Mouse (Mus musculus): ENCODE data around the gene Otud7b. TPM values are rescaled to one million over a fixed set of nuclear protein-coding genes. Genes with fewer than 3 reads are reported as not detected.

Gene Otud7b
- polyA plus RNA-seq, 2 experiments from 2014 or later, result 8.0 to 12.0 TPM

DNA sequence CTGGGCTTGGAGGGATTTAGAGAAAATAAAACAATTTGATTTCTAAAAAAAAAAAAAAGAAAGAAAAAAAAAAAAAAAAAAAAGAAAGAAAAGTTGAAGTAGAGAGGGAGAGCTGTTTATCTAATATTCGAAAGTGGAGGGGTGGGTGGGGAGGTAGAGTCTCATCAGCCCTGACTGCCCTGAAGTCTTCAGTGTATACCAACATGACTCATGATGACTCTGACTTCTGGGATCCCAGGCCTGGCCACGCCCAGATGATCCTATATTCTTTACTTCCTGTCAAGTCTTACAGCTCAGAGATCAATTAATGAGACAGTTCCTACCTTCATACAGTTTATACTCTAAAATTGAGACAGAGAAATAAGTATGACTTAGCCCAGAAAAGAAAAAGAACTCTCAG lies 17.1 kb upstream of the Otud7b start:
- ATAC-seq, result no peak

DNA sequence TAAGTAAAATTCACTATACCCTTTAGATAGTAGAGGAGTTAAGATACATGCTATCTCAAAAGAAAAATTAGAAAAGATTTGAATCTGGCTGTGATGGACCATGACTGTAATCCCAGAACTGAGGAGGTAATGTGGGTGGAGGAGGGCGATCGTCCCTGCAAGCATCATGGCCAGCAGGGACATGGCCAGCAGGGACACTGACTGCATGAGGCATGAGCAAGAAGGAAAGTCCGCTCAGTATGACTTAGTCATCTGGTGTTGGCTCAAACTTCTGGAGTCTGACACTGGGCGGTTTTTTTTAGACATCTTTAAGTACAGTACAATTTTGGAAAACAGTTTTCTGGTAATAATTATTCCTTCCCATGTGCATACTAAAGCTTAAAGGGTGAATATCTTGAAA lies 16.5 kb upstream of the Otud7b start:
- no peak for ATAC-seq

DNA sequence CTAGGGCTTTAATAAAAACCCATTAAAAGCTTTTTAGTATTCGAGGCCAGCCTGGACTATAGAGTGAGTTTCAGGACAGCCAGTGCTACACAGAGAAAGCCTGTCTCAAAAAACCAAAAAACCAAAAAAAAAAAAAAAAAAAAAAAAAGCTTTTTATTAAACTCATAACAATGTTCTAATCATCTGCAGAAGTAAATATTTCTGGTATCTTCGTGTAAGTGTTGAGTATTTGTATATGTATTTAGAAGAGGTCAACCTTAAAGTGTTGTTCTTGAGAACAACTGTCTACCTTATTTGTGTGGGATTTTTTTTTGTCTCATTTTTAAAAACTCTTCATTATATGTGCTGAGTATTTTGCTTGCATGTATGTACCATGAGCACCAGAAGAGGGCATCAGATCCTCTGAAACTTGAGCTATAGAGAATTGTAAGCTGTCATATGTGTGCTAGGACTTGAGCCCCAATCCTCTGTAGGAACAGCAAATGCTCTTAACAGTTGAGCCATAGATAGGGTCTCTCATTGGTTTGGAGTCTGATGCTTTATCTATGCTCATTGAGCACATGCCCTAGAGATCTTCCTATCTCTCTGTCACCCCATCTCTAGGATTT lies 14.3 kb upstream of the Otud7b start:
- ATAC-seq, result no peak

DNA sequence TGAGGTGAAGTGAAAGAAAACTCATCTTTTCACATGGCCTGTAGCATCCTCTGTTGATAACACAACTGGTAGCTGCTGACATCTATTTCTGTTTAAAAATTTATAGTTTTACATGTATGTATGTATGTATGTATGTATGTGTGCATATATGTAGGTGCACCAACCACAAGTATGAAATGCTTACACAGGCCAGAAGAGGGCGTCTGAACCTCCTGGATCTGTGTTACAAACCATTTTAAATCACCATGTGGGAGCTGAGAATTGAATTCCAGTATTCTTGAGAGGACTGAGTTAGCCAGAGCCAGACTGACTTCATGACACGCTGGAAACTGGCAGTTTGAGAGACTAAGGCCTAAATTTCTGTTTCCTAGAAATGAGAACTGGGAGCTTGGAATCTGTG lies 13.2 kb upstream of the Otud7b start:
- ATAC-seq, result no peak

DNA sequence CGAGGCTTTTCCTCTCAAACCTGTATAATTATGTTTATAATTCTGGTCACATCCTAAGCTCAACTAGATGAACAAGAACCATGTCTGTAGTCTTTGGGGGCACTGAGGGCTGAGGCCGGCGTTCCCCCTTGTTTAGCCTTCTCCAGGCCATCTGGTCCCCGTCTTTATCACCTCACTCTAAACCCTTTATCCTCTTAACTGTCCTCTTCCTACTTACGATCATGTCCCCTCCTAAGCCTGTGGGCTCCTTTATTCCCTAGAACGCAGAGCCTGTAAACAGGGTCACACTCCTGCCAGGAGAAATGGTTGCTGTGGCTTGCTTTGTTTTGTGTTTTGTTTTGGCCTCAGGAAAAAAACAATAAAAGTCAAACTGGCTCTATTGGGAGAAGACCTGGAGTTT lies 12.4 kb upstream of the Otud7b start:
- no peak for ATAC-seq

DNA sequence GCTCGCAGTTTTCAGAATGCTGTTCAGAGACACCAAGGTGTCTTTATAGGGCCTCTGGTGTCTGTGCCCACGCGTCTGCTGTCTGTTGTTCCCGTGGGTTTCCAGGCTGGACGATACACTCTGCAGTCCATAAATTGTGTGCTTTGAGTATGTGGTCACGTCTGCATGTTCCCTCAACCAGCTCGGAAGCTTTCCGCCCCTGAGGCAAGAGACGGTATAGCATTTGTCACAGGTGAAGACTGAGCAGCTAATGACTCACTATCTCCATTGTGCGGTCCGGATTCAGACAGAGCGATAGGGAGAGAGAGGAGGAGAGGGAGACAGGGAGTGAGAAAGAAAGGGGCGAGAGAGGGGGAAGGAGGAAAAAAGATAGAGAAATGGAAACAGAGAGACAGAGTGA lies 10.8 kb upstream of the Otud7b start:
- no peak for ATAC-seq

DNA sequence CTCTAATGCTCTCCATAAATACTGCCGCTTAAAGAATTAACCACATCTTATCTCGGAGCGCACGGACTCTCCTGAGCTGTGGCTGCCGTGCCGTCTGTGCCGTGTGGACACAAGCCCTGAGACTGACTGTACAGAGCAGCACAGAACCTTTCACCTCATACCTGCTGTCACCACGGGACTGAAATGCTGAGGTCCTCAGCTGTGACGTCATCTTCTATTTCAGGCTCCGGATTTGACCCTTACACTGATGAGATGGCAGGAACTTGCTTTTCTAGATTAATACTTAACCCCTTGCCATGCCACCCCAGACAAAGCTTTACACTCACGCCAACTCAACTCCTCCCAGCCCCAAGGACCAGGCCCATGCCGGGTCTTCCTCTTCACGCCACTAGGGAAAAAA lies 10.1 kb upstream of the Otud7b start:
- no peak for ATAC-seq

DNA sequence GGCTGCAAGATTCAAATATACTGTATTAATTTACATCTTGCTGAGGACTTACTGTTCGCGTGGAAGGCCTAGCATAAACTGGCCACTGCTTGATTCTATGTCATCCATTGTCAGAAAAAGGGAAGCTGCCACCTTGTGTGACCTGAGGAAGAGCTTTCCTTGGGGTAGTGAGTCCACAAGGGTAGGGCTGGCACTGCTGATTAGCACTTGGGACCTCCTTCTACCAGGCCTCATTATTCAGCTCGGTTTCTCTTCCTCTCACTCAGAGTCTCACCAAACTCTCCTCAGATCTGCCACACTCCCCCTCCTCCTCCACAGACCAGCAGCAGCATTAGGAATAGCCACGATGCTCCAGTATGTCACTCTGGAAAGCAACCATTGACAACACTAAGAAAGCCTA lies 6.2 kb upstream of the Otud7b start:
- ATAC-seq, result no peak

DNA sequence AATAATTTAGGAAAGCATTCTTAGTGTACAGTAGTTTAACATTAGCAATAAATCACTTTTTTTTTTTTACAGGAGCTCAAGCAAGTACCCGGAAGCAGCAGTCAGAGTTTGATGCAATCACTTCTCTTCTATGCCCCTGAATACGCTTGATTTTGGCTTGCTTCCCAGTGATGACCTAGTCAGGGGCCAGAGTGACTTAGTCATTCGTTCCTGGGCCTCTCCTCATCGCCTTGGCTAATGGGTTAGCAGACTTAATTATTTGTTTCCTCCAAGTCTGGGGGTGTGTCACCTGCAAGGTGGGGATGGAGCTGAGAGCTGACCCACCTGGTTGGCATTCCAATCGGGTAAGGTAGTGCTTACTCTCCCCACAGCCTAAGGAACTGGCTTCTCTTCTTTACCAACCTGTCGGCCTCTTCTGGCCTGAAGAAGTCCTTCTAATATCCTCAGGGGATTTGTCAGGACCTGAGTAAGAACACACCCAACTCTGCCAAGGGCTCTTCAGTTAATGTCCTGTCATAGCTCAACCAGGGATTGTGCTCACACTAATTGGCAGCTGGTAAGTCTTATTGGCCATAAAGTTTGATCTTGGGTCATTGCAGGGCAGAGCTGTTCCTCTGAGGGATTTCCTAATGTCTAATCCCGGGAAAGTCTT lies 5.6 kb upstream of the Otud7b start:
- ATAC-seq, result no peak

DNA sequence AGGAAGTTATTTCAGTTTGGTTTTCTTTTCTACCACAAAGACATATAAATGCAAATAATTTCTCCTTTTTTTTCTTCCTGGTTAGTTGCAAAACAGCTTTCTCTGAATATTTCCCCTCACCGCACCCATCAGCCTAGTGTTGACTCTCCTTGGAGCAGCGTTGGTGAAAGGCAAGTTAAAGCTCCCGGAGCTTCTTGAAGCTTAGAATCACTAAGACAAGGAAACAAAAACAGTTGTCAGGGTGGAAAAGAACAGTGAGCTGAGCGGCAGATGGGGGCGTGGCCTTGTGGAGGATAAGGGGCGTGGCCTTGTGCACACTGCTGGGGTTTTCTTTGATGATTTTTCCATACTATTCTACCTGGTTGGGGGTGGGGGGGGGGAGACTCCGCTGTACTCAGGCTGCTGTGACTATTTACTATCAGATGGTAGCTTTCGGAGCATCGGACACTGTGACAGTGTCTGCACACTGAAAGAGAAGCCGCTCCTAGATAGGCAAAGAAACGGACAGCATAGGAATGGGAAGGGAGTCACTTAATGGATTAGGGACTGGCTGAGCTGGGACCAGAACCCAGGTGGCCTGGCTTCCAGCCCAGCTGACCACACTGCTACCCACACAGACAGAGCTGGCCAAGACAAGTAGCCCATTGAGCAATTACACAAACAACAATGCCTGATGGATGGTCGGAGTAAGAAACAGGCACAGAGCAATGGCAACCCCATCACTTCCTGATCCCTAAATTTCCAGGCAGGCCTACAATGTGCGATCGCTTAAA lies 2.0 kb upstream of the Otud7b start:
- peak; percentile 35 for ATAC-seq

DNA sequence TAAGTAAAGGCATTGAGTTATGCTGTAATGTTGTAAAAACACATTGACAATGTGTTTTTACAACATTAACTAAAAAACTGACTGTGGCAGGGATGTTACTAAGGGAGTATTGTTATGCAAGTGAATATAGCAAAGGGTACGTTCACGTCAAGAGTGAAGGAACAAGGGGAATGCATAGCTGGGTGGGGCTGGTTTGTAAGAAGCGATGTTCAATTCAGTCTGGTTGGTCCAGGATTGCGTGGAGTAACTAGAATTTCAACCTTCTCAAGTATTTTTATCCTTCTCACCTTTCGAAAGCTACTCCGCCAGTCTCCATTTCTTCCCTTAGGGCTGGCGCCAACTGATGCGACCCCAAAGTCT lies 446 bp upstream of the Otud7b start:
- no peak for ATAC-seq

DNA sequence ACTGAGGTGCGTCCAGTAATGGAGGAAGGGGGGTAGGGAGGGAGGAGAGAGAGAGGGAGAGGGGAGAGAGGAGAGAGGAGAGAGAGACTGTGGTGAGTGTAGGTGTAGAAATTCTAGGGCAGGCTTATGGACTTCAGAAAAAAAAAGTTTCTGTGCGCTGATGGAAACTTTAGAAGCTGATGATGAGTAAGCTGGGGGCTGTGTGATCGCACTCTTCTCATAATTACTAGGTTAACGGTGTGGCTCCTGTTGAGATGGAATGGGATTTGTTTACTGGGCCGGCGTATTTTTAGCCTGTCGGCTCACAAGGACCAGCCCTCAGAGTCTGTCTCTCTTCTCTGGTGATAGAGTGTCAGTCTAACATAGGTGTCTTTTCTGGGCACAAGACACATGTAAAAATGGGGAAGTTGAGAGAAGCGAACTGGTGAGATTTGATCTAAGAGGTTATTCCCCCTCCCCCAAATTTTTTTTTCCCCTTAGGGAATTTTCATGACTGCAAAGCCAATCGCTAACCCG lies 963 bp downstream of the Otud7b start:
- ATAC-seq, result peak; percentile 19

DNA sequence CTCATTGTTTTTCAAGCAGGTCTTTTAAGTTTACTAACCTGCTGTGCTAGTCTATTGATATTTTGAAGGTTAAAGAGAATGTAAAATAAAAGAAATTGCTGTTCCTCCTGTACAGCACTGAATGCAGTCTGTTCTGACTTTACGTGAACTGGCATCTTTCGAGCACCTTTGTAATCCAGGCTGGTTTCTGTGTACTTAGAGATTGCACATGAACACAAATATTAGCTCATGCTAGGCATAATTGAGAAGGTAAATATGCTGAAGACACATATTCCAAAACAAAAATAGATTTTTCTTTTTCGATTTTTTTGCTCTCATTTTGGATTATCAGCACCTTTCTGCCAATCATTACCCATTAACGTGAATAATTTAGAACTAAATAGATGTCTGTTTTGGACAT lies 1.8 kb downstream of the Otud7b start:
- no peak for ATAC-seq

DNA sequence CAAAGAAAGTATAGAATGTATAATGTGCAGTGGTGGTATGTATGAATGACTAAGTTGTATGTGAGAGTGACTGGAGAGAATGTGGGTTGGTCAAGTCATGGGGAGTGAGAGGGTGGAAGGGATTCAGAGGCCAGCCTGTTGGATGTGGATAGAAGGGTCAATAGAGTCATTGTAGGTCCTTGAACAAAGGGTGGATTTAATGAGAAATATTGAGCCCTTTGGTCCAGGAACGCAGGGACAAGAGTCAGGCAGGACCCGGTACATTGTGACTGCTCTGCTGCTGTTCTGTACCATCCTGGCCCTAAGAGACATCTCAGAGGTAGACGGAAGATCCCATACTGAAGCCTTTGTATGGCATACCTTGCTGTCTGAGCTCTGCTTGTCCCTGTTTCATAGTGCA lies 4.0 kb downstream of the Otud7b start:
- no peak for ATAC-seq

DNA sequence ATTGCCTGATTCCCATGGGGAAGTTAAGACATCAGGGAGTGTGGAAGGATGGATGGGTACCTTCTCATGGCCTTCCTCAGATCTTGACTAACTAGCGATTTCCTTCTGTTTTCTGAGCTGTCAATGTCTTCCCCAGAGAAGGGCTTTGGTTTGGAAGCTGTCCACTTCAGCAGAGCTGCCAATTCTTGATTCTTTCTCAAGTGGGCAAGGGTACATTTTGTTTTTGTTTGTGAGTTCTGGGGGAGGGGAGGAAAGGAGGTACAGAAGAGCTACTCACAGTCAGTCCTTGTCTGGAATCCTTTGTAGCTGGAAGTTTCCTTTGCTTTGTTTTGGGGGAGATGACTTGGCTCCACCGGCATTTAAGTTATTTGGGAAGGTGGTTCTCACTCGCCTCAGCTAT lies 8.9 kb downstream of the Otud7b start:
- no peak for ATAC-seq

DNA sequence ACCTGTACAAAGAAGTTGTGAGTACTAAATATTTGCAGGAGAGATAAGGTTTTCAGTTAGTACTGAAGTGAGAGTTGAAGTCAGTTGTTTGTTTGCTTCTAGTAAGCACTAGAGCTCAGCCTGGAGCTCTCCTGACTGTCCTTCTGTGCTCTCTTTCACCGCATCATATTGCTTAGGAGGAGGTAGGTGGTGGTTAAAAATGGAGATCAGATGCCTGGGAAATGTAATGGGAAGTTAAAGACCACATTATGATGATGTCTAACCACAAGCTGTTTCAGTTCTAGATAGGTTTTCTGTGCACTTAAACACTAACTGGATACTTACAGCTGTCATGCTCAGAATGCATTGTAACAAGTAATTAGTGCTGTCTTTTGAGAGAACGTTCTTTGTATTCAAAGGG lies 13.8 kb downstream of the Otud7b start:
- ATAC-seq, result no peak

DNA sequence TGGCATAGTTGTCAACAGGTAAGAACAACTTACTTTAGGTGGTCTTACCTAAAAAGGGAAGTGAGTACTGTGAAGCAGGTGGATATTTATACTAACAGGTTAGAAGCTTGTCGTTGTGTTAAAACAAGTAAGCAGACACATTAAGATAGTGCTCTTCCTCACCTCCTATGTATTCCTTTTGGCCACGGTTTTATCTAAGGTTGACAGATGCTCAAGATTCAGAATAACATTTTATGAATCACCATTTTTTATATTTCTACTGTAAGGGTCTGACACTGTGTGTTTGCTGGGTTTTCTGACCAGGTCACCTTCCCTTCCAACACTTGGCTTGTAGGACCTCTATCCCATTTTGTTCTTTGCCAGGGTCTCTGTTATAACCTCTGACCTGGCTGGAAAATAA lies 14.4 kb downstream of the Otud7b start:
- ATAC-seq, result no peak

DNA sequence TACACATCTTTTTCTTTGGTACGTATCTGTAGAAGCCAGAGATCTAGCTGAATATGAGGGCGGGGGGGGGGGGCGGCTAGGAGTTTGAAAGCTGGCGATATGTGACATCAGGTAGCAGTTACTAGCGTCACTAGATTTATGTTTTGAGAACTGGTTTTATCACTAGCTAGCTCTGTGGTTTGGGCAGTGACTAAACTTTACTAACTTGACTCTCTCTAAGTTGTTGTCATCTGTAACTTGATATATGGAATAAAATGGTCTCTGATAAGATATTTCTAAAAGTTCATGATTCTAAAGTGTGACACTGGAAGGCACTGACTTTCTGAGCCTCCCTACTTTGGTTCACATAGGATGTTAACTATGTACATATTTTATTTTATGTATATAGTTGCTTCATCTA lies 19.9 kb downstream of the Otud7b start:
- ATAC-seq, result no peak

DNA sequence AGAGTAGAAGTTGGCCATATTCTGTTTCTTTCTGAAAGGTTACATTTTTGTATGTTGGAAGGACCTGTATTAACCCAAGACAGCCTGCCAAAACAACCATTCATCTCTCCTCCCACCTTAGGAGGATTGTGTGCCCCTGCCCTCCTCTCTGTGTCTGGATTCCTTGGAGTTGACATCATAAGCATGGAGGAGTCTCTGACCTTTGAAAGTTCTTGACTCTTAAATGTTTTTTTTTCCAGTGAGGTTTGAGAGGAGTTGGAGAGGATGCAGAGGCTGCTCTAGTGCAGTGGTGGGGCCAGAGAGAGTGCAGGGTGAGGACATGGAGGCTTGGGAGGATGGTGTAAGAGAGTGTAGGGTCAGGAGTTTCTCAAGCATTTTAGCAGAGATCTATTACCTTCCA lies 23.8 kb downstream of the Otud7b start:
- ATAC-seq, result no peak

DNA sequence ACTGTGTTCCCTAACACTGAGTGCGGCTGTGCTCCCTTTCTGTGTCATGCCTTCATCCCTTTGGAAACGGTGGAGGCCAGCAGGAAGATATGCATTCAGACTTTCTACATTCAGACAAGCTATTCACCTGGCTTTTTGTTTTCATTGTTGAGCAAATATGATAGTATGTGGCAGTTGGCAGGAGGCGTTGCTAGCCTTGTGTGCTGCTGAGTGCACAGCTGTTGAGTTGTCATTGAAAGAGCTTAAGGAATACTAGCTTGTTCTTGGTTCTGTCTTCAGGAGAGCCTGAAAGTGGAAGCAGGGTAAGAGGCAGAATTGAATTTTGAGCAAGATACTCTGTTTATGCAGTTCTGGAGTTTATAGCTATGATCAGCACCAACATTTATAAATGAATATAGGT lies 28.2 kb downstream of the Otud7b start:
- ATAC-seq, result no peak

DNA sequence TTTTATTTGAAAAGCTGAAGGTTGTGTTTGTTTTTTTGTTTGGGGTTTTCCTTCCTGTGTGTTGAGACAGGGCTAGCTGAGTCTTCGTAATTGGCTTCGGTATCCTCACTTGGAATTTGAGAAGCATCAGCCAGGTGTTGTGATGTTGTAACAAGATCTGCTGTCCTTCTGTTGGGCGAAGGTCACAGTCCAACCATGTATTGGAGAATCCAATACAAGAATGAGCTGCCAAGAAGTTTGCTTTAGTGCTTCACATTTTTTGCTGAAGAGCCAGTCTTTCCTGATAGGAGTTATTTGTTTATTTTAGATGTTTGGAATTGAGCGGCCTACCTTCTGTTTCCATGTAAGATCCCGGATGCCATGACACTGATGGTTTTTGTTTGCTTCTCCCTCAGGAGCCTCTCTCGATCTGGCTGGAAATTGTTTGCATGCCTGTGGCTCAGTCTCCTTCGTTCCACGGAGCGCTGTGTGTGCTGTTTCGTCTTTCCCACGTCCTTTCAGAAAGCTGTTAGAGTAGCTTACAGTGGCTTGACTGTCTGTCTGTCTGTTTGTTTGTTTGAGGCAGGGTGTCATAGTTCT lies 29.1 kb downstream of the Otud7b start:
- no peak for ATAC-seq

DNA sequence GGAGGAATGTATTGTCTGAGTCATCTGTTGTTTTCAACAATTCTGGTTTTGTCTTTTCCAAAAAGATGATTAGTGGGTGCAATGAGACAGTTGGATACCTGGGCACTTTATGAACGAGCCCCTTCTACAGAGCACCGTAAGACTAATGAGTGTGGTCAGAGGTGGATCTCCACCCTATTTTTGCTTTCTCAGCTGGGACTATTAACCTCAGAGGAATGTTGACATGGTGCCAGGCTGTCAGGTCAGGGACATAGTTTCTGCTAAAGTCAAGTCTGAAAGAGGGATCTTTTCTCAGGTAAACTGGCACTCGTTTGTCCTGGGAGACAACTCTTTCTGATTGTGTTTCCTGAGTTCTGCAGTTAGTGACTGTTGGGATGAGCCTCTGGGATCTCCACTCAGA lies 30.7 kb downstream of the Otud7b start:
- no peak for ATAC-seq

DNA sequence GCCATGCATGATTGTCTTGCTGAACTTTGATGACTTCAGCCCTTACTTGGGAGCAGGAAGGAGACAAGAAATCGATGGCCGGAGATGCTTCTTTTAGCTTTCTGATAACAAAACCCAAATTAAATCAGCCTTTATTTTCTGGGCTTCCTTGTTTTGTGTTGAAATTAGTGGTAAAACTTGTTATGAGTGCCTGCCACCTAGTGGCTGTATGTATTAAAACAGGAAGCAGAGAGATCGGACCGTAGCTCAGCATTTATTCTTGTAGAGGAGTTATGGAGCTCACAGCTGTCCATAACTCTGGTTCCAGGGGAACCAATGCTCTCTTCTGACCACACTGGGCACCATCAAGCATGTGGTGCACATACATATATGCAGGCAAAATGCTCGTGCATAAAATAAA lies 43.6 kb downstream of the Otud7b start:
- peak; percentile 54 for ATAC-seq

DNA sequence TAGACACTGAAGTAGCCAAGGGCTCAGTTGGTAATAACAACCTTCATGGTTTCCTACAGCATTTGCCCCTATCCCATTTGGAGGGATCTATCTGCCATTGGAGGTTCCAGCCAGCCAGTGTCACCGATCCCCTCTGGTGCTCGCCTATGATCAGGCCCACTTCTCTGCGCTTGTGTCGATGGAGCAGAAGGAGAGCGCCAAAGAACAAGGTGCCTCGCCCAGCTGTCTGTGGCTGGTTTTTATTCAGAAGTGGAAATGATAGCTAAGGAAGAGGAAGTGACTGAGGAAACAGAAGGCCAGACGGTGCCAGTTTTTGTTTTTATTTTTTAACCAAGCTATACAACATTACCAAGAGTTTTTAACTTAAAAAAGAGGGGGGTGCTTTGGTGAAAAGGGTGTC lies 47.5 kb downstream of the Otud7b start:
- no peak for ATAC-seq

All from activated CD4-positive, CD25-positive, alpha-beta regulatory T cell, adult 4 months (primary cell).